Mouse (Mus musculus) liver, embryonic 14.5 days (tissue): Measurements from ENCODE around the gene Dis3l.
"Not testable (repeated sequence)": the region's sequence is repeated elsewhere in the genome, so short reads cannot be mapped to it uniquely, and the experiment has no call there.

Experiments
- CTCF ChIP-seq: IDR thresholded peaks from 2 replicates; pipeline ENCODE4 v1.5.1; 2016; ENCODE audit warnings: antibody characterized with exemption, low read depth, control low read depth
- EP300 ChIP-seq: IDR thresholded peaks from 2 replicates; pipeline ENCODE4 v1.6.1; 2016; ENCODE audit warnings: antibody characterized with exemption, low read depth

GRCm38 (mm10) chr9:64303086-64303485, 38.0 kb downstream of the Dis3l start:
- TF ChIP-seq CTCF, EP300: not testable (repeated sequence)
